Mouse (Mus musculus) right cerebral cortex, postnatal 36 days (tissue): ENCODE measurements around the gene Magi1.

Experiments used
- DNase-seq, 2 experiments: peaks; one replicate each; pipeline ENCODE4 v3.0.0; 2022; ENCODE audit warnings: low spot score in 2 of 2, mixed read lengths in 1 of 2

The Magi1 gene

DNA sequence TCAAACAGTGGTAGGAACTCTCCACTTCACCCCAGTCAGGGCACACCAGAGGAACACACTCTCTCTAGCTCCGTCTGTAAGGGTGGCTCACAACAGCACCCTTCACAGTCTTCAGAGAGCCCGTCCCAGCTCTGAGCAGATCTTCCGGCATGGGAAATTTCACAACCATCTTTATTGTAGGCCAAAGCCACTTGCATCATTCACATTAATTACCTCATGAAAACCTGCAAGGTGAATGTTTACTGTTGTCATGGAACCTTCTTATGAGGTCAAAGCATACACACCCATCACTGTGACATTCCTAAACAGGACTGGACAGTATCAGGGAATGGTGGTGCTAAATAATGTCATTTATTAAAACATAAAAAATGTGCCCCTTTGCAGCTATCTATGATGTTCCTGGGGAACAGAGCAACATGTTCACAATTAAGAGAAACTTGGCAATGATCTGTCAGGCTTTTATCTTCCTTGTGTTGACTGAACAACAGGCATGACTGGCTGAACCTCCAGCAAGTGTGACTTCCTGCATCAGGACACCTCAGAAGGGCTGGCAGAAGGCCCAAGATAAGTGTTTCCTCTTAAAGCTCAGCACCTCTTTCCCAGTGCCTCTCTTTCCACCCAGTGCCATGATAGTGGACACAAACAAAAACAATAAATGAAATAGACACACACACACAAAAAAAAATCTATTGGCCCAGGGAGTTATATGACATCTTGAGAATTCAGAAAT, 125.4 kb downstream of the Magi1 start:
- no peak for DNase-seq

DNA sequence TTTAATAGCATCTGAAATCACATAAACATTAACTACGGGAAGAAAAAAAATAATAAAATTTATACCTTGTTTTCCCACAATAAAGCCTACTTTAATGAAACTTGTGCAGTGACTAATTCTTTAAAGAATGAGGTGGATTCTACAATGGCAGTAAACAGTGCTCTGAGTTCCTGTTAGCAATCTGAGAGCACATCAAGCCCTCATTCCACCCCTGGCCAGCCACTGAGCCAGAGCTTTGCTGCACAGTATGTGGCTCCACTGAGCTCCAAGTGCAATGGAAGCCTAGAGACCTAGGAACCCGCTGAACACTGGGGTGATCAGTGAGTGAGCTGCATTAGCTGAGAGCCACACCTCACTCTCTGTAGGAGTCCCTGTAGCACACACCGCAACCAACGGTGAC, 127.7 kb downstream of the Magi1 start:
- DNase-seq = no peak

DNA sequence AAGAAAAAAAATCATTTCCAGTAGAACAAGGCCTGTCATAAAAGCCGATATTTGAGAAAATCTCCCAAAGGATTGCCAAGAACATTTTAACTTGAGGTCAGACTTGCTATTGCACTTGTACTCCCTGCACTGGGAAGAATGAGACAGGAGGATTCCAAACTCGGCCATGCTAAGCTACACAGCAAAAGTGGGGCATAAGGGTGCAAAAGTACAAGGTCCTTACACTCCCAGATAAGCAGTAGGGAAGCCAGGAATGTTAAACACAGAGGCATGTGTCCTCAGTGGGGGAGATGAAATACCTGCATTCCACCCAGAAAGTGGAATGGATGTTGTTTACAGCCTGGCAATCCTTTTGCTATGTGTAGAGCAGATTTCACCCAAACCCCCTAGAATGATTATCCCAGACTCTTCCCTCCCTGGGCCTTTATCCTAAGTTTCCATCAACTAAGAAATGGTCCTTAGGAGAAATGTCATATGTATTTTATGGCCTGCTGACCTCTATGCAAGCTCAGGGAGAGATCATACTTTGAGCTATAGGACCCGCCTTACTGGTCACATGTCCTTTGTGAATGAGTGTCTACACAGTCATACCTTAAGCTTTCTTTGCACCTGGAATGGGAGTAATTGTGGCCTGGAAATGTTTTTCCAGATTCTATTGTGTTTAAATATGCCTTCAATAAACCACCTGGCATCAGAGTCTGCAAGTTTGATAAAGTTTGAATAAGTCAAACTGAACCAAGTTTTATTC, 128.7 kb downstream of the Magi1 start:
- DNase-seq = no peak

DNA sequence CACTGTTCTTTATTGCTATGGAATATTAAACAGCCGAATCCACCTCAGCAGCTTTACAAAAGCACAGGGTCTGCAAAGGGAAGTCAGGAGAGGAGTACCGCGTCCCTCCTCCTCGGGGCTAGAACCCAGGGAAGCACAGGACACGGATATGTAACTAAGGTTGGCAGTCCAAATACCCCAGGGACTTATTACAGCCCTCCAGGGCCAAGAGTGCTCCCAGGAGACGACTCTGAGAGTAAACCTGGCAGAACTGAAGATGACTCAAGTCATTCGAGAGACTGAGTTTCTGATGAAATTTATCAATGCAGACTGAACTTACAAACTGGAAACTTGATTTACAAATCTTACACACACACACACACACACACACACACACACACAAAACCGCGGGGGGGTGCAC, 130.8 kb downstream of the Magi1 start:
- no peak for DNase-seq

DNA sequence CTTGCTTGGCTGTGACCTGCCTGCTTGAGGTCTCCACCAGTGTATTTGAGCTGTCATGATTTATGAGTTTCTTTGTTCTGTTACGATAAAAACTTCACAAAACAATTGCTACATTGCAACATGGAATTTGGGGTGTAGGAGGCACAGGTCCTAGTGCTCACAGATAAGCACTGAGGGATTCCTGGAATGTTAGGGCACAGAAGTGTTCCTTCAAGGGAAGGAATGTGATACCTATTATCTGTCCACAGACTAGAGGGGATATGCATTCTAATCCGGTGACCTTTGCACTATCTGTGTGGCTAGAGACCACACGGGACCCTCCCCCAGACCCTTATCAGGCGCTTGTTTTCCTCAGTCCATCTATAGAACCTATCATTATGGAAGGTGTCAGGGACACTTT, 132.8 kb downstream of the Magi1 start:
- DNase-seq = no peak

DNA sequence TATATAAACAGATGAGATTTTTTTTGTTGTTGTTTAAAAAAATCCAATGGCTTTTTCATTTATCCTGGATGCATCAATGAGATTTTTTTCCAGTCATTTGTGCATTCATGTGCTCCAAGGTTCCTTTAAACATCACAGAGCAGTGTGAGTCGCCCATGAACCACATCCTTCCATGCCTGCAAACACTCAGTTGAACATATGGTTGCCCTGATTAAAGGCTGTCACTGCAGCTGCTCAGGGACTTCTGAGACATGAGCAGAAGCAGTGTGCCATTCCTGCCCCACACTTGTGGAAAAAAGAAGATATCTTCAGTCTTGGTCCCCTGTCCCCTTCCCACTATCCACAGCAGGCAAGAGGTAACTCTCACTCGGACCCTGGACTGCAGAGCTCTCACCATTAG, 133.9 kb downstream of the Magi1 start:
- no peak for DNase-seq

DNA sequence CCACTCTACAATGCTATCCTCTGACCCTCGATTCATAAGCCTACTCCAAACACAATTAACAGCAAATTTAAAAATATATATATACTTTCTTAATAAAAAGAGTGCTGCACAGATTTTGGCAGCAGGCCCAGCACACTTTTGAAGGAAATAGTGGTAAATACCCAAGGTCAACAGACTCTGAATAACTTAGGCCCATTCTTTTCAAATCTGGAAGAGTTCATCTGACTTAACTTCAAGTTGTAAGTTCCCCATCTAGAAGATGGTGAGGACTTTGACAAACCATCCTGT, 137.6 kb downstream of the Magi1 start:
- DNase-seq = no peak

DNA sequence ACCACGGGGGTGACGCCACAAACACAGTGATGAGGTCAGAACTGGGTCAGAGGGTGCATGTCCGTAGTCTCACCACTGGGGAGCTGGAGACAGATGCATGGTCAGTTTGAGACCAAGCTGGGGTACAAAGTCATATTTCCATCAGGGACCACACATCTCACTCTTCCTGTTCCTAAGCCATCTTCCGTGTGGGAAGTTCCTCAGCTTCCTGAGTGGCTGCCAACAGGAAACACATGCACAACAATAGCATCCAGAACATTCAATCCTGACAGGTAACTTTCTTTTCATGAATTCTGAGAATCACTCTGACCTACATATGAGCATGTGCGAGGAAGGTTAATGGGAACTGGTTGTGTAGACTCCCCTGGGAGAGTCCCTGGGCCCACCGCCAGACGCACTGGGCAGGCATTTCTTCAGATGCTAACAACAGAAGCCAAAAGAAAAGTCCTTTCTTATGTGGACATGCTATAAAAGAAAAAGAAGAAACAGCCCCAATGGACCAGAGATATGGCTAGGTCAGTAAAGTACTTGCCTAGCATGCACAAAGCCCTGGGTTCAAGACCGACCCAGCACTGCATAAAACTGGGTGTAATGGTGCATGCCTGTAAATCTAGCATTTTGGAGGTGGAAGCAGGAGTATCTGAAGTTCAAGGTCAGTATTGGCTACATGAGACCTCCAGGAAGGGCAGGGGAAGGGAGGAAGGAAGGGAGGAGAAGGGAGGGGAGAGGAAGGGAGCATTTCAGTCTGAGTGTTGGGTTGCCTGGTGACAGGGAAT, 138.1 kb downstream of the Magi1 start:
- no peak for DNase-seq

DNA sequence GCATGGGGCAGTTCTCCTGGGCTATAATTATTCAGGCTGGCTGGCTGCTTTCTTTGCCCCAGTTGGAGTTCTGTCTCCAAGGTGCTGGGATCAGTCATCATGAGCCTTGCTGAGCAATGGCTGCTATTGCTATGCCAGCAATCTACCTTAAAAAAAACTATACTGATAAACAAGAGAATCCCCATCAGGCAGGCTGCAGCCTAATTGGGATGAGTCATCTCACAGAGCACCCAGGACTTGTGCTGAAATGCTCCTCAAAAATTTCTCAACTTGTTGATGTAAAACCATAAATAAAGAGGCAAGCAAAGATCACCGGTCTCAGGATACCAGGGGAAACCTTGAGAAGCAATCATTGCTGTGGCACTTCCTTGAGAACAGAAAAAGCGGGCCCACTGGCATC, 141.2 kb downstream of the Magi1 start:
- no peak for DNase-seq

DNA sequence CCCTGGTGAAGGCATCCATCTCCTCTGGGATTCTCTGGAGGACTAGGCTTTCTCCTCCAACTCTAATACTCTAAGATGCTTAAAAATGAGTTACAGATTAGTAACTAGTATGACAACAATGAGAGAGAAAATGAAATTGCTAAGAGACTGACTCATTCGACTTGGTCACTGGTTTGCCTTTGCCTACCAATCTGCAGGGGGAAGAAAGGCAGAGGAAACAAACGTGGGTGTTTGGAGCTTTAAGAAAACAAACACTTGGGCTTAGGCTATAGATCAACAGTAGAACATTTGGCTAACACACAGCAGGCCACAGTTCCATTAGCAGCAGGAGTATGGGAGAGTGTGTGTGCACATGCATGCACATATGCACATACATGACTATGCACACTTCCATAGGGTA, 142.2 kb downstream of the Magi1 start:
- no peak for DNase-seq

DNA sequence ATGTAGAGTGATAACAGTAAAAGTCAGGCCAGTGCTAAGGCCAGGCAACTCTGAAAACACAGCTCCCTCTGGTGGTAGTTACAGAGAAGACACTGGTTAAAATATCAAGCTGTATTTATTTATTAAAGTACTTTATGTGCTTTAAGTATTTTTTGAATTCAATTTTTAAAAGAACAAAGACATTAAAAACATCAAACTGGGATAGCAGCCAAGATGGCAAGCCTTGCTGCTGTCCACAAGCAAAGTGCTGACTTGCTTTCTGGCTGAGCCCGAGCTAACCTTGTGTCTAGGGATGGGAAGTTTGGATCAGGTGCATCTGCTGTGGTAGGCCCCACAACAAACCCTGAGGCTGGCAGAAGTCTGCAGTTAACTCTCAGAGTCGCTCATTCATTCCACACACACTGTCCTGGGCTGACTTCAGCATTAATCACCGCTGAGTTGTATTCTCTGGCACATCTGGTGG, 143.7 kb downstream of the Magi1 start:
- no peak for DNase-seq

DNA sequence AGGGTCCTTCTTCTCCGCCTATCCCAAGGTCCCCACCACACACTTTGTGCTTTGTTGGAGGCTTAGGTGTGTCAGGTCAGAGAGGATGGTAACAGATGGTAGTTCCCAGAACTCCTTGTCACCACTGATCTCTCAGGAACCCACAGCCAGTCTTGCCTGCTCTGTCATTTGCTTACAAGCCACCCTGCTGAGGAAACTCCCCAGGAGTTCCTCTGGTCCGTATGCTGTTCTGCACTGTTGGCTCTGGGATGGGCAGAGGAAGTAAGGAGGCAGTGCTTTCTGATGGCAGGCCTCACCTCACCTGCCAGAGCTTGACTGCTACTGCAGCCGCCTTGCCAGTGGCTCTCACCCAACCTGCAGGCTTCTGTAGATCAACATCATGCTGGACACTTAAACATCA, 147.0 kb downstream of the Magi1 start:
- no peak for DNase-seq

DNA sequence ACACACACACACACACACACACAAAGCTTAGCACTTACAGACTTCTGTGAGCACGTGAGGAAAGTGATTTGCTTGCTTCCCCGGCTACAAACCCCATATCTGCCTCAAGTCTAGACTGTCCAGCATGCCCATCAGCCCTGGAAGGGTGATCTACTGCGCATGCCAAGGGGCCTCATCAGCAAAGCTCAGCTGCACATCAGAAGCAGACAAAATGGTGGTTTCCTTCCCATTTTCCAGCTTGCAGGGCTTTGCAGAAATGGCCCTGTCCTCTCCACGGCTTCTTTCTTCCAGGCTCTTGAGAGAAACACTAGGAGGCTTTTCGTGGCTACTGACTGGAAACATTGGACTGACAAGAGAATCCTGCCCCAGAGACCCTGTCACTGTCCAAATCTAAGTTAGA, 149.6 kb downstream of the Magi1 start:
- no peak for DNase-seq

DNA sequence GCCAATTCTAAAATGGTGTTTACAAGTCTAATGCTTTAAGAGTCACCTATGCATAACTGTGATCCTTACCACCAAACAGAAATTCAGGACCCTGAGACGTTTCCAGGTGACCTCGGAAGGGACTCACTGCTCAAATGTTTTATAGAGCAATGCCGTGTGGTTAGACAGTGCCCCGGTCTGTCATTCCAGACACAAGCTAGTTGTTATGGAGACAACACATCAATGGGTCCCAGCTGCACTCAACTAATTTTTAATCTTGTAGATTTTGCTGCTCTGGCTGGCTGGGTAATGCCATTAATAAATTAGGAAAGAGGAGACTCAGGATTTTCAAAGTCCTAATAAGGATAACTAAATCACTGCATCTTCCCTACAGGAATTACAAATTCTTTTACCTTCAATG, 151.7 kb downstream of the Magi1 start:
- no peak for DNase-seq

DNA sequence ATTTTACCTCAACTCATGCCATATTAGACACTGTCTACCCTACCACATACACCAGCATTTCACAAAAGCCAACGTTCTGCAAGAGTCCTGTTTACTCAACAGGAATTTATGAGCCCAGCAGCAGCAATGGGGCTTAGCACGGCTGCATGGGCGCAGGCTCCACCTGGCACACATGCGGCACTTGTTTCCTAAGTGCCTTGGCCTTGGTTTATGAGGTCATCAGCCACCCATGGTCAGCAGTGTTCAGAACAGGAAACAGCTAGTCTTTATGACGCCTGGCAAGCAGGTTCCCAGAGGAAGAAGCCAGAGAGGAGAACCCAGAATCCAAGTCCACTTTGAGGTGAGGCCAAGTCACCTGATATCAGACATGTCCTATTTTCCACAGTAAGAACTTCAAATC, 153.3 kb downstream of the Magi1 start:
- no peak for DNase-seq

DNA sequence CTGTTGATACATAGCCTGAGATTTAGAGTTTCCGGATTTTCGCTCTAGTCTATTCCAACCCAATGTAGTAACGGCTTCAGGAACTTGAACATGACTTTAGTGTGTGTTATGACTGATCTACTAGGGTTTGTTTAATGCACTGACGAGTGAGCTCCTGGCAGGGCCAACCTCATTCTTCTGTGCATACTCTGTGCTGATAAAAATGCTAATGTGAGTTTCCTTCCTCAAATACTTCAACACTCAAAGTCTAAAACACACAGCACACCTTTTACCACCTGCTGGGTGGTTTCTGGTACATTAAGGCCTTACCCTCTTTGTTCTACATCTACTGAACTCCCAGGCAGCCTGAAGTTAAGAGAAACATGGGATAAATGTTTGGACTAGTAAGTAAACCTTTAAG, 157.0 kb downstream of the Magi1 start:
- no peak for DNase-seq

DNA sequence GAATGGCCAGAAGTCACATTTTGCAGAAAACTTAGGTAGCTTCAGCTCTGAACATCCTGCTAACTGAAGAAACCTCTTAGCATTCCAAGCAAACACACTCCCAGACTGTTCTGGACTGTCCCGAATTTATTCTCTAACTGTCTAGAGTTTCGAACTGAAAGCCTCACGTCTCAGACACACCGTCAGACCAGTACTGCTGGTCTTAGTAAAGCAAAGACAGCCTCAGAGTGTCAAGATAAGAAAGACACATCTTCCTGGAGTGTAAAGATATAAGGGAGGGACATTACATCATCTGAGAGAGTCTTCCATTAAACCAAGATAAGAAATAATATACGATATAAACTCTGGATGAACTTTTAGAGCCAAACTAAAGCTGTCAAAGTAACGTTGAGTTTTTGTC, 158.6 kb downstream of the Magi1 start:
- DNase-seq = no peak

DNA sequence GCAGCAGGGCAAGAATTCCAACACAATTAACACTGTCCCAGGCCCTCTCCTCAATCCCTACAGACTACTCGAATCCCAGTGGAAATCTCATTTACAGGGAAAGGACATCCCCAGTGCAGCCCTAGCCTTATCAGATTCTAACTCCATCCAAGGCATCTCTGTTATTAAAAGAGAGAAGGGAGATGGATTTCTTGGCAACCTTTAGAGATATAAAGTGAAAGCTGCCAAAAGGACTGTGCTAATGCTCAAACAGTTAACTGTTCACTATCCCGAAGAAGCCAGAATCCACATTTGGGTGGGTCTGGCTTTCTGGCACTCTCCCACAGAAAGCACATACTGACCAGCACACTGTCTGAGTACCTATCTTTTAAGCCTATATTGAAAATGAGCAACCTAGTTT, 159.4 kb downstream of the Magi1 start:
- DNase-seq = no peak

DNA sequence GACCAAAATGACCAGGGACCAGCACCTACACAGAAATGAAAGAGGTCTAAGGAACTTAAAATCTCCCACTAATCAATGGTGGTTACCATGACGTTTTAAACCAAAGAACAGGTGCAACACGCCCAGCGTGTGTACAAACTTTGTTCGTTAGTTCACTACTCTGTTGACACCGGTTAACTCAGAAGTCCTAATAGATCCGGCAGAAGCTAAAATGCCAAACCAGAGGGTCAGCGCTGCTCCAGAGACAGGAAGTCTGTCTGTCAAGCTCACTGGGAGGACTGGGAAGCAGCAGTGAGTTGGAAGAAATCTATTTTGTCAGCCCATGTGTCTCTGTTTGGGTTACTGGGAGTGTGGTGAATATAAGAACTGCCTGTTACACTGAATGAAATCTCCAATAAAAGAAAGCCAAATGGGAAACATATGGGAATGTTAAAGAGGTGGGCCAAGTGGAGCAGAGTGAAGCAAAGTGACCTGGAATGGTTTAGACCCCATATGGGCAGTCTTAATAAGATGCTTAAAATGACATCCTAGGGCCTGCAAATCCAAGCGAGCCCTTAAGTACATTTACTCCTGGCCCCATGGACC, 161.1 kb downstream of the Magi1 start:
- DNase-seq = no peak

DNA sequence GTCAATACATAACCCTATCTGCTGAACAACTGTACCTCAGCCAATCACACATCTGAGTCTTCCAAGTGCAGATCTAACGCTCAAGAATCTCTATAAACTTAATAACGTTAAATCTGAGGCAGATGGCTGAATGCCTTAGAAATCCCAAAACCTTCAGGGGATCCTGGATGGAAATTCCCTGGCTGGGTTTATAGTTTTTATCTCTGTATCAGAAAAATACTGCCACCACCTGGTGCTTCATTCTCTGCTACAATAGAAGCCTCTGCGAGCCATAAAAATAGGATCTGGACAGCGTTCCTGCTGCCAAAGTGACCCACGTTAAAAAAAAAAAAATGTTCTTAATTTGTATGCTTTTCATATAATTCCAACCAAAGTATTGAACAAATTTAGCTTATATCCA, 162.2 kb downstream of the Magi1 start:
- no peak for DNase-seq

DNA sequence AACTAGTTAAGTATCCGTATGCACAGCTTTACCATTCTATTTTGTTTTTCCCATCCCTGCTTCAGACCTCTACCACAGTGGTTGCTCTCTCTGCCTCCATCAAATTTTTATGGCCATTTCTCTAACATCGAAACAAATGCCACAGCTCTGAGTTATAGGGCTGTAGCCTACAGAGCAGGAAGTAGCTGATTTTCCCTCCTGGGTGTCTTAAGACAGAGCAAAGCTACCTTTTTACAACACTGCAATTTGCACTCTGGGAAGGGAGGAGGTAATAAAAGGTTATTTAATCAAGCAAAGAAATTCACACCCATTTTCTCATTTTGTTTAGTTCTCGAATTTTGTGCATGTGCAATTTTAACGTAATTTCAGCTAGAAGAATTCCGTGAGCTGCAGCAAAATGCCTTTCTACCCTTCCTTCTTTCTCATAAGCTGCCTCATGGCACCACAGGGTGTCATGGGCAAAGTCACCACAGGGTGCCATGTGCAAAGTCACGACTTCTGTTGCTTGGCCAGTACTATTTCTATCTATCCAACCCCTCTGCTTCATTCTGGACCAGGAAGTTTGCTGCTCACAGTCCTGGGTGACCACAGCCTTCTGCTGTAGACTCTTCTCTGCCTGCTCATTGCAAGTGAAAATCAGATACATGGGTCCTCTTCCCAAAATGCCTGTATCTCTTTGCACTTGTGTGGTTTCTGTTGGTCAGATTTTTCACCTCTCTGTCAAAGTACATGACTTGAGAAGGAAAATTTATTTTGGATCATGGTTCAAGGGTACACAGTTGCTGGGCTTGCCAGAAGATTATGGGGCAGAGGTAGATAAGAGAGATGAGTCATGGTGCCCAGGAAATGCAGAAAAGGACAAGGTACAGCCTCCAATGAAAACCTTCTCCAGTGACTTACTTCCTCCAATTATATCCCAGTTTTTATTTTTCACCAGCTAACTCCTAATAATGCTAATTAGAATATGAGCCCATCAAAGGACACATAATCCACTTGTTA, 167.0 kb downstream of the Magi1 start:
- no peak for DNase-seq
